Mouse (Mus musculus): Measurements from ENCODE around the gene A730061H03Rik.

DNA sequence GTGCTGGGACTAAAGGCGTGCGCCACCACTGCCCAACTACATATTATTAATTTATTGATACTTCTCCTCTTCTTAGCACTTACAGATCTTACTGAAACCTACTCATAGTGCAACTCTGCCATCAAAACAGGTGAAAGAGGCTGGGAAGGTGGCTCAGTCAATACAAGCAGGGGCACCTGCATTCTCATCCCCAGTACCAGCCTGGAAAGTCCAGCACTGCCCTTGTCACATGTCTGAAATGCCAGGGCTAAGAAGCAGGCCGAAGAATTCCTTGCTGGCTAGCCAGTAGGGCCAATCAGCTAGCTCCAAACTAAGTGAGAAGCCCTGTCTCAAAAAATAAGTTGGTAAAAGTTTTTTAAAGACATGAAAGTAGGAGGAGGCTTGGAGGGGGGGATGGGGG, 2.6 kb downstream of the A730061H03Rik start:
- TF ChIP-seq CTCF (IDR thresholded peaks at IDR 0.05; ENCODE audit: borderline replicate concordance, control insufficient read depth, extremely low read depth, insufficient read depth, low read length, poor library complexity) (no peak), POLR2A (IDR thresholded peaks at IDR 0.05; ENCODE audit: control insufficient read depth, extremely low read depth, insufficient read depth, low read length, poor library complexity) (no peak)

Data from thymus, adult 2 months (tissue).